Mouse (Mus musculus): ENCODE data around the gene Slc39a5.

Slc39a5 gene

DNA sequence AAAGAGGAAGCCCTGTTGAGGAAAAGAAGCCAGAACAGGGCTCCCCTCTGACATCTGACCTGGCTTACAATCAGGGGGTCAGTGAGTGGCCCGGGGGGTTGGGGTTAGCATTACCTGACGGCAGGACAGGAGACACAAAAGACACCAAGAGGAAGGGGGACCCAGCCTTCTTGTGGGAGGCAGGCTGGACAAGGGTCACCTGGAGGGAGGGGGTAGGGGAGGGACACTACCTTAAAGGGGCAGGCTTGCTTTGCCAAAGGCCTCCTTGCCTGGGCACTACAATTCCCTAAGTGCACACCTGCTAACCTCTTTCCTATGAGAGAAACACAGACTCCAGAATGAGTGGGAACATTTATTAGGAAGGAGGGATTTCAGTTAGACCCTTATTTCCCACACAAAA, at the start of gene Slc39a5:
Gene Slc39a5, minus strand, starts transcription at position 174 of the 400 bp plus-strand sequence.
- DNase-seq (ENCODE audit: low spot score), result no peak

DNA sequence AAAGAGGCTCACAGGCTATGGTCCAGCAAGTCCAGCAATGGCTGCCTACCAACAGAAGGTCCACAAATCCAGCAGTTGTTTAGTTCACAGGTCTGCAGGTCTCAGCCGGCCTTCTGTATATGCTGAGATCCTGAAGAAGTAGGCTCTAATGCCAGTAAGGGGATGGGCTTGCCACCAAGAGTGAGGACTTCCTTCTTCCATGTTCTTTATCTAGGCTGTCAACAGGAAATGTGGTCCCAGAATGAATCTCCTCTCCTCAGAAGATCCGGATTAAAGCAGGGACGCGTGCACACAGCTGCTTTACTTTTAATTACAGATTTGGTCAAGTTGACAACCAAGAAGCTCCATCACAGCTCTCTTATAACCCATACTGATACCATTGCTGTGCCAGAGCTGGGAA, 44.4 kb upstream of the Slc39a5 start:
- no peak for DNase-seq (ENCODE audit: low spot score)

DNA sequence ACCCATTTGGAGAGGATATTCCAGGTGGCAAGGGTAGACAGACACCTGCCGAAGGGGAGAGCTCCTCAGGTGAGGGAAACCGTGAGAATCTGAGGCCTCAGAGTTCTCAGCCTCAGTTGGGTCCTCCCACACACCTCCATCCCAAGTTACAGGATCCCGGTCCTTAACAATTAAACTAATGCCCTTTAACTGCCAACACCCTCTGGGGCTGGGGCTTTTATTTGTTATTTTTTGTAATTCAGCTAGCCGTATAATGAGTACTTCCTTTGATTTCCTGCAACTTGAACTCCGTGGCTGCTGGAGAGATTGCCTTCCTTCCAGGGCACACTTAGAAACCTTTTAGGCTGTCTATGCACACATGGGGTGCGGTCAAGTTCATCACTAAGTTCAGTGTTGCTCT, 43.3 kb upstream of the Slc39a5 start:
- no peak for DNase-seq (ENCODE audit: low spot score)

DNA sequence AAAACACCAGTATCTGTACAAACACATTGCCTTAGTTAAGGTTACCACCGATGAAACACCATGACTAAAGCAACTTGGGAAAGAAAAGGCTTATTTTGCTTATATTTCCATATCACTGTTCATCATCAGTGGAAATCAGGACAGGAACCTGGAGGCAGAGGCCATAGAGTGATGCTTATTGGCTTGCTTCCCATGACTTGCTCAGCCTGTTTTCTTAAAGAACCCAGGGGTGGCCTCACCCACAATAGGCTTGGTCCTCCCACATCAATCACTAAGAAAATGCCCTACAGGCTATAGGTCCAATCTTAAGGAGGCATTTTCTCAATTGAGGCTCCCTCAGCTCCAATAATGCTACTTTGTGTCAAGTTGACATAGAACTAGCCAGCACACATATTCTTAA, 41.7 kb upstream of the Slc39a5 start:
- no peak for DNase-seq (ENCODE audit: low spot score)

DNA sequence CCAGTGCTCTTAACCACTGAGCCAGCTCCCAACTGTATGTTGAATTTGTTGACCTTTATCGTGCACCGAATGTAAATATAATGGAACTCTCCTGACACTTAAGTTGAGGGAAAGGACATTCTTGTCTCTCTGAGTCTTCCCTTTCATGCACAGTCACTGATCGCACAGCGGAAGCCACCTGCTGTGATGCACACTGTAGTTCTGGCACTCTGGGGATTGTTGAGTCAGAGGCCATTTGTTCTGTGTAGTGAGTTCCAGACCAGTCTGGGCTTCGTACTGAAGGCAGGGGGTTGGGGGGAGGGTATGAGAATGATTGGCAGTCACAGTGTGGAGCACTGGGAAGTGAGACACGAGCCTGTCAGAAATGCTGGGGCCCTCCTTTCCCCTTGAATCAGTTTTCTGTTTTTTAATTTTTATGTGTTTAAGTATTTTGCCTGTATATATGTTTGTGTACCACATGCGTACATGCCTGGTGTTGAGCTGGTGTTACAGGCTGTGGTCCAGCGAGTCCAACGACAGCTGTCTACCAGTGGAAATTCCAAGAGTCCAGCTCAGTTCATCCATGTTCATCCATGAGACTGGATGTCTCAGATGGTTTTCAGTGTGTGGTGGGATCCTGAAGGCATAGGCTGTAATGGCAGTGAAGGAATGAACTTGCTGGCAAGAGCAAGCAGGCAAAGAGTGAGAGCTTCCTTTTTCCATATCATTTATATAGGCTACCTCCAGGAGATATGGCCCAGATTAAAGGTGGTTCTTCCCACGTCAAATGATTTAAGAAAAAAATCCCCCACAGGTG, 40.5 kb upstream of the Slc39a5 start:
- peak; percentile 76 for DNase-seq (ENCODE audit: low spot score)

DNA sequence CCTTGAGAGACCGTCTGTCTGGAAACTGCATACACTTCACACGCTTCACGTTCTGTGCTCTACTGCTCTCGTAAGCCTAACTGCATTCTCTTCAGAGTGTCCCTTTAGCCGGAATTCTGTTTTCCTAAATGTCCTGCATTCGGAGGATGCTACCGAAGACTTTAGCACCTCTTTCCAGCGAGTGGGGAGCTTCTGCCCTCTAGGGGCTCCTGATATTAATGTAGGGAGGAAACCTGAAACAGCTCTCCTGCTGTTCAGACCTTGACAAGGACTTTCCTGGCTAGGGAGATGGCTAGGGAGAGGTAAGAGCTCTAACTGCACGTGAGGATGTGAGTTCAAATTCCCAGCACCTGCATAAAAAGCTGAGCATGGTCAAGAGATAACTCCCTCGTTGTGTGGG, 39.4 kb upstream of the Slc39a5 start:
- DNase-seq (ENCODE audit: low spot score), result peak; percentile 86

DNA sequence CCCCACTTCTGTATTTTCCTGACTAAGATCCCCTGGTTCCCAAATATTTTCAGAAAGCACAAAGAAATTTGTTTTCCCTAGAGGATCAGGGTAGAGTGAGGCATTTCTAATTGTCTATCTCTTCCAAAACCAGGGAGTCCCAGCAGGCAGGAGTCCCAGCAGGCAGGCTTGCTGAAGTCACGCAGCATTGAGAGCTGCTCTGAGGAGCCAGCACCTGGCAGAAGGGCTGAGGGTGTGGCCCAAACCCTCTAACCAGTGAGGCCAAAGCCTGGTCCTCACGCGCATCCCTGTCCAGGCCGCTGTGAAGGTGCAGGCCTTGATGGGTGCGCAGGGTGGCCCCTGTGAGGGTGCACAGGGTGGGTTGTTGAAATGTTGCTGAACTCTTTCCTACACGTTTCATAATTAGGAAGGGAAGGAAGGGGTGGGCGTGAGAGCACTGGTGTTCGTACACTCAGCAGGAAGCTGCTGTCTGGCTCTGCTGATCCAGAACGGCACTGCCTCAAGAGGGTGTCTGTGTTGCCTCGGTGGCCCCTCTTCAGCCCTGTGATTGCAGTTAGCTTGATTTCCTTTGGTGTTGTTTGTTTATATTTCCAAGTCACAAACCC, 37.7 kb upstream of the Slc39a5 start:
- DNase-seq (ENCODE audit: low spot score), result peak; percentile 56

DNA sequence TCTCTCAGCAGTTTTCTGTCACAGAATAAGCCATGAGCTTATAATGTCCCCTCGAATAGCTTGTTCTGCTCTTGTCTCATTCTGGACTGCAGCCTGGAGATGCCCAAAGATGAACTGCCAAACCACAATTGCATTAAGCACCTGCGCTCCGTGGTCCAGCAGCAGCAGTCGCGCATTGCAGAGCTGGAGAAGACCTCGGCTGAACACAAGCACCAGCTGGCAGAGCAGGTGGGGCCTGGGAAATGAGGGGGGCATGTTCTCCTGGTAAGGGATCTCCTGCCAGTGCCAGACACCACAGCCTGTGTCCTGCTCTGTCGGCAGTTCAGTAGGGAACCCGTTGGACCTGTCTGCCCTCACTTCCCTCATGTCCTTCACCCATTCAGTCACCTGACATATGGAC, 35.3 kb upstream of the Slc39a5 start:
- DNase-seq (ENCODE audit: low spot score), result peak; percentile 94

DNA sequence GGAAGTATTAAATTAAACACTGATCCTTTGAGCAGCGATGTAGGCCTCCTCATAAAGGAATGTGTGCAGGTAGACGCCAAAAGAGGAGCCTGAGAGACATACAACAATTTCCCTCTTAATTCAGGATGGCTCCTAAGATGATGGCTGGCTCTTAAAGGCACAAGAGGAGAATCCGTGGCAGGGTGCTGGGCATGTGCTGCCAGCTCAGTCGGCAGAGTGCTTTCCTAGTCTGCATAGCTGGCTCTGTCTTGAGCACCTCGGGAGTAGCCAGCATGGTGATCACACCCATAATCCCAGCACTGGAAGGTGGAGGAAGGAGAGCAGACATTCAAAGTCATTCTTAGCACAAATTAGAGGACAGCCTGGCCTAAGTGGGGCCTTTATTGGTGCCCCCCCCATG, 34.8 kb upstream of the Slc39a5 start:
- DNase-seq (ENCODE audit: low spot score), result peak; percentile 68

DNA sequence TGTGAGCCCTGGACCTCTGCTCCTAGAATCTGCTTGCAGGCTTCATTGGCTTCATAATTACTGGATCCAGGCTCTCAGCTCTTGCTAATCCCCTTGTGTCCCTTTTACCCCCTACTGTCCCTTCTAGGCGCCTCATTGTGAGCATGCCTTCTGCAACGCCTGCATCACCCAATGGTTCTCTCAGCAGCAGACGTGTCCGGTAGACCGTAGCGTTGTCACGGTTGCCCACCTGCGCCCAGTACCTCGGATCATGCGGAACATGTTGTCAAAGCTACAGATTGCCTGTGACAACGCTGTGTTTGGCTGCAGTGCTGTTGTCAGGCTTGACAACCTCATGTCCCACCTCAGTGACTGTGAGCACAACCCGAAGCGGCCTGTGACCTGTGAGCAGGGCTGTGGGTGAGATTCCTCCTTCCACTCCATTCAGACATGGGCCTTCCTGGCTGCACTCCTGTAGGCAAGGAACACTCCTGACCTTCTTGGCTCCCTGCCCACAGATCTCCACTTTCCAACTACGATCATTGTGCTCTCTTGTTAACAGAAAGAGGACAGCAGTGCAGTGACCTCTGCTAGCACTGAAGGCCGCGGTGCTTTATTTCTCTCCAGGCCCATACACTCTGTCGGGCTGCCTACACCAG, 34.3 kb upstream of the Slc39a5 start:
- peak; percentile 84 for DNase-seq (ENCODE audit: low spot score)

DNA sequence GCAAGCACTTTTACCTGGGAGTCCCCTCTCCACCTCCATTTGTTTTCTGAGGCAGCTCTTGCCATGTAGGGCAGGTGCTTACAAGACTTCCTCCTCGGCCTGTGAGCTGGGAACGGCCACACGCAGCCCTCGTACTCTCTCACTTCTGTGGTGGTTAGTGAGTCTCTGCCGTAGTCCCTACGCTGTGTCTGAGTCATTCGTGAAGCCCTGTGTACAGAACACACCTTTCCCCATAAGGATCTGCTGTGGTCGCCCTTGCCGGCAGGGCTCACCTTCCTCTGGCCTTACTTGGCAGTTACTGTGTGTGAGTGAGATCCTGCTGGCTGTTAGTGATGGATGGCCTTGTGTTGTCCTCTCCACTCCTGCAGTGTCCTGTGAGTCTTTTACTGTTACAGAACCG, 33.7 kb upstream of the Slc39a5 start:
- no peak for DNase-seq (ENCODE audit: low spot score)

DNA sequence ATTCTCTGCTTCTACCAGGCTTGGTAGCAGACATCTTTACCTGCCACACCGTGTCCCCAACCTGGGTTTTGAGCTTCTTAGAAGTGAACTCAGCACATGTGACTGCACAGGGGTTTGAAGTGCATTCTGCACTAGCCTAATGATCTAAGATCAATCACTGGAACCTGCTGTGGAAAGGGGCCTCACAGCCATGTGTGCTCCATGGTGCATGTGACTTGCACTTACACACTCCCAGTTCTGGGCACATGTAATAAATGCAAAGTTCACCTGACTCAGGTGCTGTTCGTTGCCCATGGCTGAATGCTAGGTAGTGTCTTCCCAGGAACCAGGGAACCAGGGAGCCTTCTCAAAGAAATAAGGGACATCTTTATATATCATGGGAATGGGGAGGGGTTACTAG, 32.4 kb upstream of the Slc39a5 start:
- DNase-seq (ENCODE audit: low spot score), result no peak

DNA sequence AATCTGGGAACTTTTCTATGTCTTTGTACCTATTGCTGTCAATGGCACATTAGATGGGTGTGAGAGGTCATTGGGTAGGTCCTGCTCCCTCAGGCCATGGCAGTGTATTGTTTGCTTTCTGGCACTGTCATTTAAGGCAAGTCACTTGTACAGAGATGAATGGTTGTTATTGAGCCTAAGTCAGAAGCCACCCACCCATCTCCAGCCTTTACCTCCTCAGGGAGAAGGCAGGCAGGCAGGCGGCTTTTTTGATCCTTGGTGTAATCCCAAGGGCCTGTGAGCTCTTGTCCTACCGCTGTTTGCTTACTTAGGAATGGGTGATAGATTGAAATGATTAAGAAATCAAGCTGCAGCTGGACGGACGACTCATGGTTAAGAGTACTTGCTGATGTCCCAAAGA, 28.4 kb upstream of the Slc39a5 start:
- DNase-seq (ENCODE audit: low spot score), result no peak

DNA sequence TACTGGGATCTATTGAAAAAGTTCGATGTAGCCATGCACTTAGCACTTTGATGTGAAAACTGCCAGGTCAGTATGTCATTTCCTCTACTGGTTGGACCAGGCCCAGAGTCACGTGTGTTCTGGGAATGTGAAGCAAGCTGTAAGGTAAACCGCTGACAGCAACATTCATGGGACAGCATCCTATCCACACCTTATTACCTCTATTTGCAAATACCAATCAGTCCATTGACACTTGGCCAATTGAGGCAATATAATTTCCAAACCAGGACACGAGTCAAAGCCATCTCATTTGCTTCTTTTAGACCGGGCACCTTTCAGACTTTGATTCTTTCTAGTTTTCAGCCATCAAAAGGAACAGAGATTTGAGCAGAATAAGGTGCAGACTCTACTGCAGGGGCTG, 28.0 kb upstream of the Slc39a5 start:
- DNase-seq (ENCODE audit: low spot score), result no peak

DNA sequence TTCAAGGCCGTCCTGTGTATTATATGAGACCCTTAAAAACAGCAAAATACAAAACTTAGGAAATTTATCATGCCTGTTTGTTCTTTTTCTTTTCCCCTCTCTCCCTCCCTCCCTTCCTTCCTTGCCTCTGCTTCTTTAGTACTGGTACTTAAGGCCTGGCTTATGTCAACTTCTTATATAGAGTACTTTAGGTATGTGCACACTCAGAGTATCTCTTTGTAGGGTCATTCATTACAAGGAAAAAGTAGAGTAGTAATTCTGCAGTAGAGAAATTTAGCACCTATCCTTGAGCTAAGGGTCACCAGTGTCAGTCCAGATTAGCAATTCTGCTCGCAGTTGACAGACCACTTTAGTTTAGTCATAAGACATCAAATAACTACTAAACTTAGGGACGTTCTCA, 24.2 kb upstream of the Slc39a5 start:
- no peak for DNase-seq (ENCODE audit: low spot score)

DNA sequence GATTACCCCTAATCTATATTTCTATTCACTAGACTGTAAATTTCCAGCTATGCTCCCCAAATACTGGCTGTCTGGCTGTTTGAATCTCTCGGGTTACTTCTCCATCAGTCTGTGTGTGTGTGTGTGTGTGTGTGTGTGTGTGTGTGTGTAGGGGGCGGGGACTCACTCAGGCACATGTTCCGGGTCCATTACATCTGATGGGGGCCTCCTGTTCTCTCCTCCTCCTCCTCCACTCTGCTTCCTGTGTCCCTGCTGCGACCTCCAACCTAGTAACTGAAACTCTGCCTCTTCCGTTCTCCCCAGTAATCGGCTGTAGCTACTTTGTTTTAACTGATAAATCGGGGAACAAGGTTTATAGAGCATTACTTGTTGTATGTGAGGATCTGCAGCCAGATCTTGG, 23.6 kb upstream of the Slc39a5 start:
- DNase-seq (ENCODE audit: low spot score), result no peak

DNA sequence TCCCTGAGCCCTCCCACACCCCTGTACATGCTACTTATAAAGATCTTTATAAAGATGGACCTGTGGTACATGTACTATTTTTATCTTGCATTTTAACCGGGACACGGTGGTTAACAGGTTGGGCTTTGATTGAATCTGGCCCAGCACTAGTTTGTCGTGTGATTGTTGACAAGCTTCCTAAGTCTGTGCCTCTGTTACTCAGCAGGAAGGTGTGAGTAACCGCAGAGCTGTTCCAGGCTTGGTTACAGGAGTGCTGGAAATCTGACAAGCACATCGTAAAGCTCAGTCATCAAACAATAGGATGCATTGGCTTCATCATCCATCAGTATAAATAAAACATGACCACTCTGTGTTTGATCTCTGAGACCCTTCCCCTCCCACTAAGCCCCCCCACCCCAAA, 21.4 kb upstream of the Slc39a5 start:
- DNase-seq (ENCODE audit: low spot score), result no peak

DNA sequence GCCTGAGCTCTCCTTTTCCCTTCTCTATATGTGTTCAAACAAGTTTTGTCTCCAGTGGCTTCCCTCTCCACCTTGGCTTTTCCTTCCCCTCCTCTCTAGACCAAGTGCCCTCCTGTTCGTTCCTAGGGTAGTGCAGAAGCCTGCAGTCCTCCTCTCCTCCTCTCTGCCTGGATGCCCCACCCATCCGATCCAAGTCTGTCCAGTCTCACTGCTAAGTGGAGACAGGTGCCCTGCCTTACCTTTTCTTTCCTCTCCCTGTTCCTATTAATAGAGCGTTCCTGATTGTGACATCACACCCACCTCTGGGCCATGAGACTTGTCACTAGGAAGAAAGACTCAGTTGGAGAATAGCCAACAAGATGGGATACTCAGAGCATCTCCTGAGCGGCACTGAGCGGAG, 13.8 kb upstream of the Slc39a5 start:
- no peak for DNase-seq (ENCODE audit: low spot score)

DNA sequence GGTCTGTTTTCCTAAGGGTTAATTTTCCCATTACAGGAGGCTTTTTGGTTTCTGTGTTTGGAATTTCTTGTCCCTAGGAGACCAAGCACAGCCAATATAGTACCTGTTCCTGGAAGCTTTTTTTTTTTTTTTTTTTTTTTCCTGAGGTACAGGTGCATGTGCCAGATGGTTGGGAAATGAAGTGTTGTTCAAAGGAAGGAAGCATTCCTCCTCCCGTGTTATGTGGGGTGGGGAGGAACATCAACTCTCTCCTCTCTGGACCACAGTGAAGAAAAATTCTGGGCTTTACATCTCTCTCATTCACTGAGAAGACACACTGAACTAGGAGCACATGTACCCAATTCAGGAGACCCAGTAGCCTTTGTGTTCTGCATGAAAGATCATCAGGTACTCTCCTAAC, 12.0 kb upstream of the Slc39a5 start:
- no peak for DNase-seq (ENCODE audit: low spot score)

DNA sequence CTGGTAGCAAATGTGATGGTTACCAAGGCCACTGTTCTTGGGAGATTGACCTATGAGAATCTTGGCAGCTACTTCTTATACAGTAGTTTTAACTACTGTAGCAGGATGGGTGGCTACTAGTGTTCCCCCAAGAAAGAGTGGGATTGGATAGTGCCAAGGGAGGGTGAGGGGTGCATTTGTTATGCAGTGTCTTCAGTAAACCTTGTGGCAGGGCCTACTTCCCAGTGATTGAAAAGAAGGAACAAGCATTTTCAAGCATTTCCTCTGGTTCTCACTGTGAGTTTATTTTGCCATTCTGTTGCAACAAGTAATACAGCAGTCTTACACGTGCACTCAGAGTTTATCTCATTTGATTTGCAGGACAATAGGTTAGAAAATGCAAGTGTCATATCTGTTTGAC, 11.5 kb upstream of the Slc39a5 start:
- DNase-seq (ENCODE audit: low spot score), result no peak

DNA sequence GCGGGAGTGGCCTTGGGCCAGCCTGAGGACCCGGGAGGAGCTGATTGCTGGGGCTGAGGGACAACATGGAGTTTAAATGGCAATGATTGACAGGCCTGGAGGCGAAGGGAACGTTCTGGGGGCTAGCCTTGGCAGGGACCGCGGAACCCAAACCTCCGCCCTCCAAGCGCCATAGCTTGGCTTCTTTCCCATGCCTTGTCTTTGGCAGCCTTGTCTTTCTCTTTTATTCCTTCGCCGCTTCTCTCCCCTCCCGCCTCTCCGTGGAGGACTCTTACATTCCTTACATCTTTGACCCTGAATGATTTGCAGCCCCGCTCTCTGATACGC, 11.0 kb upstream of the Slc39a5 start:
- peak; percentile 70 for DNase-seq (ENCODE audit: low spot score)

DNA sequence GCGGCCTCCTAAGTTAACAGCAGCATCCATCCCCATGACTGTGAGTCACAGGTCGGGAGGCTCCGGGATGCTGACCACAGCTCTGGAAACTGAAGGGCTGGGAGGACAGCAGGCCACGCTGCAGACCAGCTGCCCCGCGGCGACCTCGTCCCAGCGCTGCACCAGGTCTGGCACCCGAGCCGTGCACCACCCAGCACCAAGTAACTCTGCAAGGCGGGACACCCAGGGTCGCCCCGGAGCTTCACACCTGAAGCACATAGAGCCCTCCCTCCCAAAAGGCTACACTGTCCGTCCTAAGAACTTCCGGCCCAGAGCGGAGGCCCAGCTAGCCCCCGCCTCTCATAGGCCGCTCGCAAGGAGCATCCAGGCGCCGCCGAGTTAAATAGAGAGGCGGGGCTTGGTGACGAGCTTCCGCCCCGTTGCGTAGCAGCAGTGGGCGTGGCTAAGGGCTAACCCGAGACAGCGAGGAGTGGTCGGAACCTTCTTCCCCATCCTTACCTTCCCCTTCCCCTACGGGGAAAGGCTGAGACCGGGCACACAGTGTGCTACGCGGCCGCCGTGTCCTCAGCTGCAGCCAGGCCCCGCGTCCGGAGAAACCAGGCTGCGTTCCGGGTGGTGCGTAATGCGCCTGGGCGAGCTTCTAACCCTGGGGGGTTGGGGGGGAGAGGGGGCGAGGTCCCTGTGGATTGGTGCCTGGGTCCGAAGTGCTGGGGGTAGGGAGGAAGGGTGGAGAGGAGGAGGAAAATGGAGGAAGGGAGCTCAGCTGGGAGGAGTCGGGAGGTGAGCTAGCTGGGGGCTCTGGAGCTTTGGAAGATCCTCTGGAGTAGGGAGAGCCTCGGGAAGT, 10.4 kb upstream of the Slc39a5 start, which contains the start of the genes Nabp2 and Rnf41:
Gene Nabp2, minus strand, starts transcription at position 282 of the 844 bp plus-strand sequence.
Gene Rnf41, plus strand, starts transcription at position 447 of the 844 bp plus-strand sequence.
- peak; percentile 100 for DNase-seq (ENCODE audit: low spot score)

DNA sequence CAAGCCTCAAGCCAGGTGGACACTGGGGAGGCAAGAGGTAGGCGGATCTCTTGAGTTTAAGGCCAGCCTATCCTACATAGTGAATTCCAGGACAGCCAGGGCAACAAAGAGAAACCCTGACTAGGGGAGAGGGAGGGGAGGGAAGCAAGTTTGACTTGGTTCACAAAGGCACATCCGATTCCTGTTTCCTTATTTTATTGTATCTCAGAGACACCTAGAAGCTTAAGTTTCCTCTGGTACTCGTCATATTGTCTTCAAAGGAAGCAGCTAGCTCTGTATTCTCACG, 9.5 kb upstream of the Slc39a5 start:
- no peak for DNase-seq (ENCODE audit: low spot score)

Data from MN1 (cell line).